Mouse (Mus musculus) lung, adult 2 months (tissue): ENCODE data around the gene Dock8. TPM values are rescaled to one million over a fixed set of nuclear protein-coding genes. Genes with fewer than 3 reads are reported as not detected.

ENCODE experiments used
- DNase-seq: peaks from one replicate; pipeline ENCODE4 v3.0.0; 2022
- H3K4me1 ChIP-seq: fragments of 200-500 bp; 2 replicates; pipeline ENCODE4 v1.6.1; 2011; ENCODE audit warnings: low read length; ENCODE audit not compliant: control insufficient read depth, insufficient read depth
- H3K4me3 ChIP-seq: fragments of 200-500 bp; replicated peaks from 2 replicates; pipeline ENCODE3; 2011; ENCODE audit warnings: low read depth, mild to moderate bottlenecking, control low read depth, low read length; ENCODE audit errors: extremely low read depth
- CTCF ChIP-seq: fragments of 200-500 bp; IDR thresholded peaks from 2 replicates; pipeline ENCODE4 v1.5.1; 2011; ENCODE audit warnings: mild to moderate bottlenecking, low read length, control low read depth; ENCODE audit not compliant: insufficient read depth
- POLR2A ChIP-seq: fragments of 200-500 bp; IDR thresholded peaks from 2 replicates; pipeline ENCODE4 v1.6.1; 2011; ENCODE audit warnings: low read depth, mild to moderate bottlenecking, control low read depth, low read length, borderline replicate concordance; ENCODE audit errors: extremely low read depth
- WGBS: fragments of 180-500 bp; shearing (Covaris S2); methylation state at CpG from one replicate; pipeline ENCODE4 v1.1.7; 2018; 5-methylcytosine and 5-hydroxymethylcytosine counted together
- polyA plus RNA-seq: library from polyadenylated mRNA; depleted of rRNA; stranded (reverse); fragments of >200 nt; gene quantifications from 2 replicates; pipeline ENCODE4 v1.2.3, GENCODE M21; 2012; rRNA removed

Gene Dock8
- polyA plus RNA-seq: 19.8 and 25.1 TPM in 2 replicates

DNA sequence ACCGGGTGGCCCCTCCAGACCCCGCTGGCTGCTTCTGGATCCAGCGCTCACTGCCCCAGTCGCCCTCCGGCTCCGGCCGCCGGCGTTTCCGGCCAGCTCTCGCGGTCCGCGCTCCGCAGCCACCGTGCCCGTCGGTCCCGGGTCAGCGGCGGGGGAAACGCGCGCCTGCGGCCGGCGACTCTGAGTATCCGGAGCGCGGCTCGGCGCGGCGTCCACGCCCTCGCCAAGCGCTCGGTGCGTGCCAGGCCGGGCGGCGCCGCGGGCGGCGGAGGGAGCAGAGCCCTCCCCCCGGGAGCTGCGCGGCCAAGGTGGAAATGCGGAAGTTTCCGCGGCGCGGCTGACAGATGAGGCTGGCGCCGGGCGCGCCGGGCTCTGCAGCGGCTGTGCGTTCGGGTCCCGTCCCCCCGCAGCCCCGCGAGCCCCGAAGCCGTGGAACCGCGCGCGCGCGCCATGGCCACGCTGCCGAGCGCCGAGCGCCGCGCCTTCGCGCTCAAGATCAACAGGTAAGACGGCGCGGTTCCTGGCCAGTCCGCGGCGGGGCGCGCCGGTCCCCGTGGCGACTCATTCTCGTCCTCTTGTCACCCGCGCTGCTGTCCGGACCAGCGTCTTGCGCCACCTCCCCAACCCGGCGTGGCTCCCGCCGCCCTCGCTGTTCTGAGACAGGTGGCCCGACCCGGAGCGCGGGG, at the start of gene Dock8:
Gene Dock8 (plus strand): TSS at position 334 of the 686 bp plus-strand sequence.
- WGBS: under 1% methylated on average over 108 of the region's 109 CpGs

DNA sequence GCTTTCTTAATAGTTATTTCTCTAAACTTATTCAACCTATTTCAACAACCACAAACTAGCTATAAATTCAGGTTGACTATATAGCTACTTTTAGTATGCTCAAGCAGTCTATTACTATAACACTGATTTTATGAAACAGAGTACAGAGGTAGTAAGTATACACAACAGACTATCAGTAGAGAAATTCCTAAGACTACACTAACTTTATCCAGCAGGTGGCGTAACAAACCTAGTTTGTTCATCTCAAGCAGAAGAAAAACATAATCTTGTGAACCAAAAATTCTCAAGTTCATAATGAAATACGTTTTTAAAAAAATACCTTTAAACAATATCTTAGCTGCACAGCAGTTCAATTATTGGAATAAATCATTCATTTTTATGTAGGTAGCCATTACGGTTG, 40.8 kb upstream of the Dock8 start:
- Histone ChIP-seq H3K4me3 (no peak overlapping the region), H3K4me1 (peaks cover 3% of the 10 kb centered on the region; the same call in 1 of the 2 replicates)
- DNase-seq: no peak
- peak; percentile 22; the same call in 1 of the 2 replicates for TF ChIP-seq CTCF
- no peak for TF ChIP-seq POLR2A
- WGBS: 33% methylated on average over 3 of the region's 3 CpGs

More for the DNA sequence above, at the start of gene Dock8:
- Histone ChIP-seq H3K4me1 (peaks cover 10% of the 10 kb centered on the region; the same call in 1 of the 2 replicates), H3K4me3 (peak within 1 kb of the TSS; percentile 88)
- TF ChIP-seq CTCF (no peak), POLR2A (0 out of 2 replicates have a peak, but pooled peaks have one; percentile 8)
- DNase-seq: peak; percentile 79

- WGBS: under 1% methylated on average over 36 of the region's 36 CpGs
- peak; percentile 88 for TF ChIP-seq POLR2A
- TF ChIP-seq CTCF: peak; percentile 97
- H3K4me3 ChIP-seq: peak within 1 kb of the TSS; percentile 96
- peaks cover 3% of the 10 kb centered on the region; the same call in 1 of the 2 replicates for H3K4me1 ChIP-seq
- DNase-seq: peak; percentile 98
These were observed 38.0 kb upstream of the Dock8 start, which contains the start of gene Cbwd1 for GRCm38 (mm10) chr19:24961172-24961962. Gene Cbwd1, minus strand, starts transcription at chr19:24961610.

GRCm38 (mm10) chr19:24966203-24966602, 33.1 kb upstream of the Dock8 start:
- no peak for DNase-seq
- H3K4me3 ChIP-seq: no peak overlapping the region
- no peaks in the 10 kb centered on the region for H3K4me1 ChIP-seq
- TF ChIP-seq POLR2A: no peak
- 26% methylated on average over 2 of the region's 2 CpGs for WGBS

- TF ChIP-seq CTCF: no peak
- no peak for TF ChIP-seq POLR2A
- no peak for DNase-seq
- 61% methylated on average over 2 of the region's 2 CpGs for WGBS
These were observed 32.4 kb upstream of the Dock8 start for GRCm38 (mm10) chr19:24966941-24967340.

DNA sequence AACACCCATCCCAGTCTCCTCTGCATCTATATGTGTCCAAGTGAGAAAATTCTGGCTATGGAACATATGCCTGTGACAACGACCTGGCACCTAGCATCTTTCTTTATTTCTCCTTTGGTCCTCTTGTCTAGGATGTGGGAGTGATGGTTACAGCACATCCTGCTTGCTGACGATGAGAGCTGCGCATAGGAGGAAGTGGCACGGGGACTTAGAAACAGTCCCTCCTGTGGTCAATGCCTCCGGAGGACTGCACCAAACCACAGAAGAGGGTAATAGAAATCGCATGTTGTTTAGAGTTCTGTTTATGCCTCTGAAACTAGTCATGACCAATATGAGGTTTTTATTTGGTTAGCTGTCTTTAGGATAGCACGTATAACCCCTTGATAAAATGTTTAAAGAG, 28.0 kb upstream of the Dock8 start:
- H3K4me3 ChIP-seq: no peak overlapping the region
- TF ChIP-seq POLR2A (no peak), CTCF (no peak)
- DNase-seq: no peak
- no peaks in the 10 kb centered on the region for H3K4me1 ChIP-seq
- WGBS: 67% methylated on average over 7 of the region's 7 CpGs

More at GRCm38 (mm10) chr19:24966941-24967340, 32.4 kb upstream of the Dock8 start:
- Histone ChIP-seq H3K4me1 (no peaks in the 10 kb centered on the region), H3K4me3 (no peak overlapping the region)

DNA sequence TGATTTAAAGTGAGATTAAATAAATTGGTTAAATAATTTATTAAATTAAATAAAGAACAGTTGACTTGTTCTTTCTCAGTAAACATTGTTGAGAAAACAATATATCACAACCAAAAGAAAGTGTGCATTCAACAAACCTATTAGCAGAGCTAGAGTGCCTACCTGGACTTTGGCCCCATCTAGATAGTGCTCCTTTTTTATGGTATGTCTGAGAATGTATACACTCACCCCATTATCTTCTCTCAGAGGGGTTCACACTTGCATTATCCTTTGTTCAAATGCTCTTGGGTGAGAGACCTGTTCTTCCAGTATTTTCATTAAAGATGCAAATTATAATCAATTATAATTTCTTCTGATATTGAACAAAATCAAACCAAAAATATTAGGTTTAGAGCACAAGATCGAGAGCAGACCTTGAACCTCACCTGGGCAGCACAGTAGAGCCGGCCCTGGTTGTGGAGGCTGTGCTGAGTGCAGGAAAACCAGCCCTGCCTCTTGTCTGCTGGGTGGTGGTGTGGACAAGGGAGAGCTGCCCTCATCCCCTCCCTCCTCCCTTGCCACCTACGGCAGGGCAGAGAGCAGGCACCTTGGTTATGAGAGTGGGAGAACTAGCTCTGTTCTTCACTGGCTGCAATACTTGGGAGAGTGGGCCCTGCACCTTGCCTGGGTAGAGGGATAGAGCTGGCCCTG, 26.5 kb upstream of the Dock8 start:
- Histone ChIP-seq H3K4me3 (no peak overlapping the region), H3K4me1 (no peaks in the 10 kb centered on the region)
- TF ChIP-seq CTCF: no peak
- TF ChIP-seq POLR2A: no peak
- WGBS: 75% methylated on average over 3 of the region's 3 CpGs
- no peak for DNase-seq

DNA sequence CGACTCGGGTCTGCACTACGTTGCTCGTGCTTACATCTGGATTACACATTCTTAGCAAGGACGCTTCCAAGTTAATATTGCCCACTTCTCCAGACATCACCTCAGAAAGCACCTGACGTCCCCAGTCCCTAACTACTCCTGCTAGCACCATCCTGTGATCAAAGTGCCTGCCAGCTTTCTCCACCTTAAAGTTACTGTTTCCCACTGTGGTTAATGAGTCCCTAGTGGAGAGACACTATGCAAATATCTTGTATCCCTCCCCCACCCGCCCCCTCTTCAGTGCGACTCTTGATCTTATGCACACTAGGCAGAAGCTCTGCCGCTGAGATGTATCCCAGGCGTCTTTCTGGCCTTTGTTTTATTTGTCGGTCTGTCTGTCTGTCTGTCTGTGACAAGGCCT, 21.3 kb upstream of the Dock8 start:
- H3K4me3 ChIP-seq: no peak overlapping the region
- 61% methylated on average over 11 of the region's 11 CpGs for WGBS
- no peak for DNase-seq
- TF ChIP-seq POLR2A (no peak), CTCF (no peak)
- no peaks in the 10 kb centered on the region for H3K4me1 ChIP-seq

- Histone ChIP-seq H3K4me1 (no peaks in the 10 kb centered on the region), H3K4me3 (no peak overlapping the region)
- no peak for DNase-seq
- TF ChIP-seq CTCF (no peak), POLR2A (no peak)
- WGBS: 76% methylated on average over 10 of the region's 10 CpGs
These were observed 20.2 kb upstream of the Dock8 start for GRCm38 (mm10) chr19:24978852-24979842.
